Mouse (Mus musculus) E14TG2a.4 (cell line): ENCODE measurements around the gene Ctsz.

Source experiments
- CTCF ChIP-seq: conservative IDR thresholded peaks from 2 replicates; pipeline ENCODE4 v1.5.1; 2014; ENCODE audit warnings: low read length
- POU5F1 ChIP-seq: IDR thresholded peaks from 2 replicates; pipeline ENCODE4 v1.6.1; 2014; ENCODE audit warnings: low read length, borderline replicate concordance

DNA sequence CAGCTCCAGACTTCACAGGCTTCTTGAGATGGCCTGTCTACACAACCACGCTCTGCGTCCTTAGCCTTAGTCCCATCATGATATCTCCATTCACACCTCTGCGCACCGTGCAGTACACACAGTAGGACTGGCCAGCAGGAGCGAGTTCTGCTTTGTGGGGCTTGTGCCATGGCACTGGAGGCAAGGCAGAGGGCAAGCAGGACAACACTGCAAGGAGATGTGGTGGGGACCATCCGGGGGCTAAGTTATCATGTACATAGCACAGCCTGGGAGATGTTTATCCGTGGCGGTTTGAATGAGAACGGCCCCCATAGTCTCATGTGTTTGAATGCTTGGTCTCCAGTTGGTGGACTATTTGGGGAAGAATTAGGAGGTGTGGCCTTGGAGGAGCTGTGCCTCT lies 3.9 kb downstream of the Ctsz start:
- TF ChIP-seq POU5F1 (no peak), CTCF (no peak)
